Mouse (Mus musculus) MEL (cell line): ENCODE results near the gene Spns2. TPM values are rescaled to one million over a fixed set of nuclear protein-coding genes. Genes with fewer than 3 reads are reported as not detected.

Source experiments
- DNase-seq: peaks from one replicate; pipeline ENCODE4 v3.0.0; 2011; ENCODE audit warnings: low read depth, low spot score
- H3K27ac ChIP-seq: 2 replicates; pipeline ENCODE4 v1.5.1; 2012; ENCODE audit warnings: low read depth, mild to moderate bottlenecking, control low read depth, low read length, moderate library complexity; ENCODE audit not compliant: control insufficient read depth
- H3K27me3 ChIP-seq, 2 experiments: fragments of 150-350 bp in 1 of 2; sonication (generic) in 1 of 2; 2 replicates each; pipeline ENCODE4 v1.6.1; 2012; ENCODE audit warnings: low read length in 2 of 2, mild to moderate bottlenecking in 2 of 2, improper control_type of control experiment in 1 of 2, moderate library complexity in 1 of 2; ENCODE audit not compliant: insufficient read depth in 2 of 2, control insufficient read depth in 1 of 2
- H3K36me3 ChIP-seq, 2 experiments: 2 replicates each; pipeline ENCODE4 v1.6.1; 2012 to 2014; ENCODE audit warnings: low read length in 2 of 2, improper control_type of control experiment in 1 of 2, inconsistent platforms in 1 of 2, mild to moderate bottlenecking in 1 of 2; ENCODE audit not compliant: insufficient read depth in 2 of 2, control insufficient read depth in 1 of 2
- H3K4me1 ChIP-seq, 2 experiments: fragments of 150-350 bp in 1 of 2; sonication (generic) in 1 of 2; 2 replicates each; pipeline ENCODE4 v1.6.1; 2012; ENCODE audit warnings: low read length in 2 of 2, improper control_type of control experiment in 1 of 2, mild to moderate bottlenecking in 1 of 2; ENCODE audit not compliant: insufficient read depth in 2 of 2, control insufficient read depth in 1 of 2
- H3K4me3 ChIP-seq, 2 experiments: fragments of 150-350 bp in 1 of 2; sonication (generic) in 1 of 2; 2 replicates each; pipeline ENCODE4 v1.5.1; 2012; ENCODE audit warnings: low read depth in 2 of 2, low read length in 2 of 2, mild to moderate bottlenecking in 2 of 2, moderate library complexity in 2 of 2, control low read depth in 1 of 2, improper control_type of control experiment in 1 of 2; ENCODE audit not compliant: control insufficient read depth in 1 of 2, insufficient read depth in 1 of 2
- H3K79me2 ChIP-seq: 2 replicates; pipeline ENCODE4 v1.6.1; 2012; ENCODE audit warnings: mild to moderate bottlenecking, low read length, moderate library complexity; ENCODE audit not compliant: control insufficient read depth, poor library complexity, insufficient read depth
- H3K9ac ChIP-seq: 2 replicates; pipeline ENCODE4 v1.6.1; 2012; ENCODE audit warnings: low read depth, mild to moderate bottlenecking, control low read depth, low read length, moderate library complexity; ENCODE audit not compliant: control insufficient read depth, poor library complexity, severe bottlenecking
- H3K9me3 ChIP-seq: fragments of 150-350 bp; sonication (generic); replicated peaks from 2 replicates; pipeline ENCODE4 v1.6.1; 2012; ENCODE audit warnings: mild to moderate bottlenecking, low read length, improper control_type of control experiment, moderate library complexity; ENCODE audit not compliant: insufficient read depth
- CHD2 ChIP-seq: IDR thresholded peaks from 2 replicates; pipeline ENCODE4 v1.6.1; 2011; ENCODE audit warnings: low read length, improper control_type of control experiment
- E2F4 ChIP-seq: IDR thresholded peaks from 2 replicates; pipeline ENCODE4 v1.6.1; 2011; ENCODE audit warnings: low read depth, low read length, improper control_type of control experiment, borderline replicate concordance
- GABPA ChIP-seq: IDR thresholded peaks from 2 replicates; pipeline ENCODE4 v1.6.1; 2012; ENCODE audit warnings: low read depth, mild to moderate bottlenecking, inconsistent platforms, low read length, improper control_type of control experiment, moderate library complexity
- GATA1 ChIP-seq: IDR thresholded peaks from 2 replicates; pipeline ENCODE4 v1.6.1; 2011; ENCODE audit warnings: low read depth, low read length, improper control_type of control experiment
- HCFC1 ChIP-seq: IDR thresholded peaks from 2 replicates; pipeline ENCODE4 v1.6.1; 2012; ENCODE audit warnings: low read depth, mild to moderate bottlenecking, inconsistent platforms, low read length, improper control_type of control experiment, moderate library complexity
- JUND ChIP-seq: IDR thresholded peaks from 2 replicates; pipeline ENCODE4 v1.6.1; 2011; ENCODE audit warnings: low read depth, mild to moderate bottlenecking, improper control_type of control experiment, low read length
- MAFK ChIP-seq: IDR thresholded peaks from 2 replicates; pipeline ENCODE4 v1.6.1; 2011; ENCODE audit warnings: low read depth, mild to moderate bottlenecking, low read length, improper control_type of control experiment, borderline replicate concordance
- MXI1 ChIP-seq: IDR thresholded peaks from 2 replicates; pipeline ENCODE4 v1.6.1; 2011; ENCODE audit warnings: mild to moderate bottlenecking, low read depth, low read length, improper control_type of control experiment
- NELFE ChIP-seq: IDR thresholded peaks from 2 replicates; pipeline ENCODE4 v1.6.1; 2011; ENCODE audit warnings: low read depth, low read length, improper control_type of control experiment
- POLR2A ChIP-seq, 2 experiments: IDR thresholded peaks; 2 replicates each; pipeline ENCODE4 v1.6.1; 2011 to 2012; ENCODE audit warnings: low read length in 2 of 2, mild to moderate bottlenecking in 2 of 2, control low read depth in 1 of 2, improper control_type of control experiment in 1 of 2, low read depth in 1 of 2, moderate library complexity in 1 of 2; ENCODE audit not compliant: control insufficient read depth in 1 of 2, insufficient read depth in 1 of 2, poor library complexity in 1 of 2
- POLR2AphosphoS2 ChIP-seq: IDR thresholded peaks from 2 replicates; pipeline ENCODE4 v1.6.1; 2011; ENCODE audit warnings: low read length, improper control_type of control experiment
- RAD21 ChIP-seq: IDR thresholded peaks from 2 replicates; pipeline ENCODE4 v1.6.1; 2011; ENCODE audit warnings: mild to moderate bottlenecking, low read depth, low read length, improper control_type of control experiment
- RCOR1 ChIP-seq: IDR thresholded peaks from 2 replicates; pipeline ENCODE4 v1.6.1; 2012; ENCODE audit warnings: low read depth, mild to moderate bottlenecking, inconsistent platforms, low read length, improper control_type of control experiment
- SIN3A ChIP-seq: IDR thresholded peaks from 2 replicates; pipeline ENCODE4 v1.6.1; 2012; ENCODE audit warnings: low read length, improper control_type of control experiment, inconsistent platforms
- SMC3 ChIP-seq: IDR thresholded peaks from 2 replicates; pipeline ENCODE4 v1.6.1; 2011; ENCODE audit warnings: low read depth, low read length, improper control_type of control experiment
- TBP ChIP-seq: IDR thresholded peaks from 2 replicates; pipeline ENCODE4 v1.8.0; 2011; ENCODE audit warnings: low read depth, low read length, improper control_type of control experiment
- USF1 ChIP-seq: IDR thresholded peaks from 2 replicates; pipeline ENCODE4 v1.6.1; 2014; ENCODE audit warnings: low read depth, mild to moderate bottlenecking, inconsistent platforms, low read length, improper control_type of control experiment, moderate library complexity
- USF2 ChIP-seq, 2 experiments: IDR thresholded peaks; 2 replicates each; pipeline ENCODE4 v1.6.1; 2011 to 2012; ENCODE audit warnings: improper control_type of control experiment in 2 of 2, low read length in 2 of 2, borderline replicate concordance in 1 of 2, inconsistent platforms in 1 of 2, low read depth in 1 of 2, mild to moderate bottlenecking in 1 of 2; ENCODE audit not compliant: insufficient read depth in 1 of 2
- ZKSCAN1 ChIP-seq: IDR thresholded peaks from 2 replicates; pipeline ENCODE4 v1.6.1; 2012; ENCODE audit warnings: low read depth, mild to moderate bottlenecking, inconsistent platforms, low read length, improper control_type of control experiment, moderate library complexity
- ZMIZ1 ChIP-seq: IDR thresholded peaks from 2 replicates; pipeline ENCODE4 v1.6.1; 2012; ENCODE audit warnings: low read depth, mild to moderate bottlenecking, inconsistent platforms, low read length, improper control_type of control experiment, moderate library complexity
- ZNF384 ChIP-seq: IDR thresholded peaks from 2 replicates; pipeline ENCODE4 v1.6.1; 2012; ENCODE audit warnings: low read depth, mild to moderate bottlenecking, inconsistent platforms, low read length, improper control_type of control experiment
- polyA plus RNA-seq, 2 experiments: library from polyadenylated mRNA; stranded (reverse) in 1 of 2; unstranded in 1 of 2; fragments of >175 nt in 1 of 2; fragments of >200 nt in 1 of 2; gene quantifications; 2 replicates each; pipeline versions ENCODE4 v1.2.1 to v1.2.4; 2012; ENCODE audit warnings: low replicate concordance in 2 of 2, low read depth in 1 of 2; ENCODE audit not compliant: insufficient read length in 2 of 2, insufficient read depth in 1 of 2, missing spikeins in 1 of 2
- total RNA-seq: library from RNA; depleted of rRNA; stranded (reverse); fragments of 300-350 nt; gene quantifications from 2 replicates; pipeline ENCODE4 v1.2.3, GENCODE M21; 2012

Gene Spns2
- total and polyA plus RNA-seq, 3 experiments, result 0.58 to 3.0 TPM; not detected in 1

DNA sequence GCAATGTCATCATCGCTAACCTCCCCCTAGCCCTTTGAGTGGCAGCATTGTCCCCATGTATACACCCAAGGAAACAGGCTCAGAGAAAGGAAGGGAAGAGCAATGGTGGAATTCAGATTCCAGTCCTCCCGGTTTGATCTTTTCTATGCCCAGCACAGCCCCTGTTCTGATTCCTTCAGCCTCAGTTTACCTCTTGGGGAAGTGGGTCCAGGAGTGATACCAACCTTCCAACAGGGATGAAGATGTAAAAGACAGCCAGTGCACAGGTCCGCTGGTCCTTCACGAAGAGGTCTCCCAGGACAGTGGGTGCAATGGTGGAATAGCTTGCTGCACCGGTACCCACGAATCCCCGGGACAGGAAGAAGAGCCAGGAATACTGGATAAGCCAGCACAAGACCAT is 49.1 kb upstream of the Spns2 start:
- Histone ChIP-seq H3K9me3 (no peaks in the 10 kb centered on the region), H3K27ac (no peak overlapping the region), H3K27me3 (no peaks in the 10 kb centered on the region), H3K9ac (no peak overlapping the region), H3K79me2 (no peaks in the 10 kb centered on the region), H3K36me3 (no peaks in the 10 kb centered on the region), H3K4me3 (no peak overlapping the region), H3K4me1 (no peaks in the 10 kb centered on the region)
- no peak for DNase-seq
- no peak for TF ChIP-seq GATA1
- no peak for TF ChIP-seq USF1
- TF ChIP-seq E2F4, result no peak
- TF ChIP-seq MAFK, result no peak
- TF ChIP-seq POLR2AphosphoS2, result no peak
- TF ChIP-seq HCFC1, result no peak
- TF ChIP-seq USF2 (IDR thresholded peaks at IDR 0.05; ENCODE audit: borderline replicate concordance in 1 of 2, insufficient read depth in 1 of 2, low read depth in 1 of 2, low read length in 2 of 2), result no peak
- no peak for TF ChIP-seq RCOR1
- no peak for TF ChIP-seq ZMIZ1
- TF ChIP-seq ZNF384, result no peak
- TF ChIP-seq POLR2A (IDR thresholded peaks at IDR 0.05; ENCODE audit: control insufficient read depth in 1 of 2, insufficient read depth in 1 of 2, low read depth in 1 of 2, low read length in 2 of 2, poor library complexity in 1 of 2), result no peak
- no peak for TF ChIP-seq SMC3
- no peak for TF ChIP-seq CHD2
- no peak for TF ChIP-seq RAD21
- TF ChIP-seq ZKSCAN1, result no peak
- TF ChIP-seq JUND, result no peak
- no peak for TF ChIP-seq TBP
- TF ChIP-seq, all 39 proteins: peak for 0

GRCm38 (mm10) chr11:72538037-72538755 is 48.5 kb upstream of the Spns2 start:
- Histone ChIP-seq H3K79me2 (no peaks in the 10 kb centered on the region), H3K36me3 (no peaks in the 10 kb centered on the region), H3K9me3 (no peaks in the 10 kb centered on the region), H3K27ac (no peak overlapping the region), H3K4me1 (no peaks in the 10 kb centered on the region), H3K9ac (no peak overlapping the region), H3K27me3 (no peaks in the 10 kb centered on the region), H3K4me3 (no peak overlapping the region)
- no peak for DNase-seq
- no peak for TF ChIP-seq MXI1
- no peak for TF ChIP-seq SIN3A
- TF ChIP-seq TBP, result no peak
- no peak for TF ChIP-seq NELFE
- no peak for TF ChIP-seq GABPA
